Mouse (Mus musculus): ENCODE measurements around the gene Olfr1247. TPM values are rescaled to one million over a fixed set of nuclear protein-coding genes. Genes with fewer than 3 reads are reported as not detected.
"Not testable (repeated sequence)": the region's sequence is repeated elsewhere in the genome, so short reads cannot be mapped to it uniquely, and the experiment has no call there.

Gene Olfr1247
- total RNA-seq (2021), result under 1 TPM; 0.10 TPM
- long read RNA-seq, experiment 1, result 0 reads
- long read RNA-seq, experiment 2, result 0 reads

DNA sequence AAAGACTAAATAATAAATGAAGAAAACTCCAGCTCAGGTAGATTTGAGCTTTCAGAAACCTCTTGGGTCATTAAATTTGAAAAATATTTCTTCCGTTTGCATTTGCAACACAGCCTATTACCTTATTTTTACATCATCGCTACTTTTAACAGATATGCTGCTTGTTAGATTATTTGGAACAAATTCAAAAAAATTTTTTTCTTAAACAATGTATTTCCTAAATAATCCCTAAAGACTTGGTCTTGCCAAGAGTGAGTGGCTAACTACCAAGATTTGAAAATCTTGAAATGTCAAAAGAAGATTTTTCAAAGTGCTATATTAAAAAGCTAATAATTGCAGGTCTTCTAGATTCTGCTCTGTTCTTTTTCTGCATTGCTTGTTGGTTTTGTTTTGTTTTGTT is at the start of gene Olfr1247:
Gene Olfr1247, minus strand, starts transcription at position 101 of the 400 bp plus-strand sequence.
- DNase-seq (ENCODE audit: low spot score in 2 of 2), result no peak
- Histone ChIP-seq H3K27ac (no peak within 1 kb of the TSS), H3K4me3 (no peak within 1 kb of the TSS)
- TF ChIP-seq CTCF (conservative IDR thresholded peaks at IDR 0.05), result no peak

DNA sequence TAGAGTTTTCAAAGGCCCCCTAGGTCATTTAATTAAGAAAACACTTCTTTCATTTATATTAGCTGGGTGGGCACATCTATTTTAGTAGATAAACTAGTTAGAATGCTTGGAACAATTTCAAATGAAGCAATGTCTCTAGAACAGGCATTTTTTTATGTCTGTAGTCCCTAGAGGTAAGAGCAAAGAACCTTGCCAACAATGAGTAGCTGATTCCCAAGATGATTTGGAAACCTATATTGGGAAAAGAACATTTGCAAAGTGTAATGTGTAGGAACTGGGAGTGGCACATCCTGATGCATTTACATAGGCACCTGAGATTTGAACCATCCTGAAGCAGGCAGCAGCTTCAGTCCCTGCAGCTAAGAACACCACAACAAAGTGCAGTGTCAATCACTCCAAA is 47.4 kb upstream of the Olfr1247 start, which contains the start of gene Olfr1250:
Gene Olfr1250, minus strand, starts transcription at position 101 of the 400 bp plus-strand sequence.
- Histone ChIP-seq H3K27ac (no peak within 1 kb of the TSS), H3K4me3 (no peak within 1 kb of the TSS)
- no peak for DNase-seq (ENCODE audit: low spot score in 2 of 2)
- TF ChIP-seq CTCF (conservative IDR thresholded peaks at IDR 0.05), result no peak

DNA sequence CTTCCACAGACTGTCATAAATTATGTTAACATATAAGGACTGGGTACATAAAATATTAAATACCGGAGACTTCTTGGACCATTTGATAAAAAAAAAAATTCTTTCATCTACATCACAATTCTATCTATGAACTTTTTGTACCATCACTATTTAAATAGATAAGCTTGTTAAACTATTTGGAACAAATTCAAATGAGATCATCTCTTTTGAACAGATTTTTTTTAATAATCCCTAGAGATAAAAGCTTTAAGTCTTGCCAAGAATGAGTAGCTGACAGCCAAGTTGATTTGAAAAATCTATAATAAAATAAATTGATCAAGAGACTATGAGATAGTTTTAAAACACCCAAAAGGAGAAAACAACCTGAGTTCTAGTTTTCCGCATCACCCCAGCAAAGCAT is 21.0 kb upstream of the Olfr1247 start, which contains the start of gene Olfr1249:
Gene Olfr1249, minus strand, starts transcription at position 101 of the 400 bp plus-strand sequence.
- Histone ChIP-seq H3K27ac (no peak within 1 kb of the TSS), H3K4me3 (no peak within 1 kb of the TSS)
- TF ChIP-seq CTCF (conservative IDR thresholded peaks at IDR 0.05), result no peak
- no peak for DNase-seq (ENCODE audit: low spot score in 2 of 2)

DNA sequence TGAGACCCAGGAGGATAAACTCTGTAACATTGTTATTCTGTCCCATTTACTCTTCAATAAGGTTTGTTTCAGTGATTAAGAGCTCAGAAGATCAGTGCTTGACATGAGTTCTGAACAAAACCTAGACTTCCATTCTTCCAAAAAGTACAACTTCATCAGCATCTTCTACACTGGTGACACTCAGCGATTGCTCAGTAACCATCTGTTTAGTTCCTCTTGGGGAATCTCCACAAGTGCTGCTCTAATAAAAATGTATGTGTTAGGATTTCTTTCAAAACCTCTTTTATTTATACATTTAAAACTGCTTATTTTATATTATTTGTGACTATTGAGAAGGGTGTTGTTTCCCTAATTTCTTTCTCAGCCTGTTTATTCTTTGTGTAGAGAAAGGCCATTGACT is 4.2 kb upstream of the Olfr1247 start, which contains the start of gene Olfr1248:
Gene Olfr1248, minus strand, starts transcription at position 101 of the 400 bp plus-strand sequence.
- DNase-seq (ENCODE audit: low spot score in 2 of 2); H3K27ac ChIP-seq; H3K4me3 ChIP-seq: not testable (repeated sequence)

DNA sequence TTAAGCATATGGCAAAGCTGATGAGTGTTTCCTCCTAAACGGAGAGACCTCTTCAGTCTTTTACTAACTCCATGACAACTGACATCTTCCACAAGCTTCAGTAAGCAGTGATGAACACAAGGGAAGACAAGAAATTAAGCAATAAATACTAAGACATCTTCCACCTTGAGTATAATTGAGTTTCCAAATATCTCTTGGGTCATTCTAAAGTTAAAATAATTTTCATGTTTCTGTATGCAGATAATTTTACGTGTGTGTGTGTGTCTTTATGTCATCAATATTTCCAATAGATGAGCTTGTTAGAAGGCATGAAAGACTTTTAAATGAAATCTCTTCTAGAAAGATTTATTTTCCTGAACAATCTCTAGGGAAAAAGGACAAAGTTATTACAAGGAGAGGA is 20.9 kb downstream of the Olfr1247 start, which contains the start of gene Olfr1246:
Gene Olfr1246, minus strand, starts transcription at position 101 of the 400 bp plus-strand sequence.
- TF ChIP-seq CTCF (conservative IDR thresholded peaks at IDR 0.05), result no peak

DNA sequence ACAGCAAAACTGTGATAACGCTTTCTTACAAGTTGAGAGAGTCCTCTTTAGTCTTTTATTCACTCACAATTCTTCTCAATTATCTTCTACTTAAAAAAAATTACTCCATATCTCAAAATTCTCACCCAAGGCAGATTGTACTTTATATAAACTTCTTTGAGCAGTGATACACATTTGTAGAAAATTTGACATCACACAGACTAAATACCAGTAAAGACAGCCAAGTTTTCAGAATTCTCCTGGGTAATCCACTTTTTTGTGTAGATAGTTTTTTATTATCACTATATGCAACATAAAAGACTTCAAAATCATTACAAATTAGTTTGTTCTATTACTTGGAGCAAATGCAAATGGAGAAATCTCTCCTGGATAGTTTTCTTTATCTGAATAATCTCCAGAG is 35.6 kb downstream of the Olfr1247 start, which contains the start of gene Olfr1245:
Gene Olfr1245, minus strand, starts transcription at position 101 of the 400 bp plus-strand sequence.
- no peak for TF ChIP-seq CTCF (conservative IDR thresholded peaks at IDR 0.05)
- H3K4me3 ChIP-seq, result no peak within 1 kb of the TSS

More for the DNA sequence above, 20.9 kb downstream of the Olfr1247 start, which contains the start of gene Olfr1246:
- DNase-seq (ENCODE audit: low spot score in 2 of 2), result no peak
- Histone ChIP-seq H3K27ac (no peak within 1 kb of the TSS), H3K4me3 (no peak within 1 kb of the TSS)

DNA sequence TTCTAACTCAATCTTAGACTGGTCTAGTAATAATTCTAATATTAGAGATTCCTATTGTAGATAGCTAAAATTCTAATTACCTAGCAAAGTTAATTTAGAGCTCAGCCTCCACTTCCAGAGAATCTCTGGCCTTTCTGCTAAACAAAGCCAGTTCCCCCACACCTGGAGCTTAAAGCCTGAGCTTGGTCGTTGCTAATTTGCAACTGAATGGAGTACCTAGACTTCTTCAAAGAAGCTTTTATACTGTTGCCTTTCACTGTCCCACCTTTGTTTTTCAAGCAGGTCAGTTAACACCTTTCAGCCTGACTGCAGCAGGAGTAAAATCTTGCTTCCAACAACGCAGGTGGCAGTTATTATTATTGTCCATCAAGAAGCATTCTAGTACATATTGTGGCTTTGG is 51.2 kb downstream of the Olfr1247 start:
- not testable (repeated sequence) for H3K27ac ChIP-seq; DNase-seq (ENCODE audit: low spot score in 2 of 2); H3K4me3 ChIP-seq

More for the DNA sequence above, 35.6 kb downstream of the Olfr1247 start, which contains the start of gene Olfr1245:
- H3K27ac ChIP-seq, result no peak within 1 kb of the TSS
- DNase-seq (ENCODE audit: low spot score in 2 of 2), result no peak

Other genes with a start within 250 kb of the Olfr1247 start
- not detected for gene Olfr1234, start 249.3 kb downstream of the Olfr1247 start, total RNA-seq (2021)
- not detected for gene Olfr1238, start 204.5 kb downstream of the Olfr1247 start, total RNA-seq (2021)
- gene Olfr1239, start 193.7 kb downstream of the Olfr1247 start, total RNA-seq (2021), result not detected
- gene Olfr1240, start 171.1 kb downstream of the Olfr1247 start, total RNA-seq (2021), result not detected
- gene Olfr1241, start 127.0 kb downstream of the Olfr1247 start, total RNA-seq (2021), result not detected
- not detected for gene Olfr1242, start 115.8 kb downstream of the Olfr1247 start, total RNA-seq (2021)
- gene Olfr1243, start 82.6 kb downstream of the Olfr1247 start, total RNA-seq (2021), result not detected
- not detected for gene Olfr1245, start 35.7 kb downstream of the Olfr1247 start, total RNA-seq (2021)
- not detected for gene Olfr1246, start 21.0 kb downstream of the Olfr1247 start, total RNA-seq (2021)
- gene Olfr1248, start 4.1 kb upstream of the Olfr1247 start, total RNA-seq (2021), result not detected
- gene Olfr1249, start 20.9 kb upstream of the Olfr1247 start, total RNA-seq (2021), result not detected
- not detected for gene Olfr1250, start 47.3 kb upstream of the Olfr1247 start, total RNA-seq (2021)
- gene Olfr1251, start 57.8 kb upstream of the Olfr1247 start, total RNA-seq (2021), result not detected
- not detected for gene Olfr1252, start 110.9 kb upstream of the Olfr1247 start, total RNA-seq (2021)
- not detected for gene Olfr1253, start 143.0 kb upstream of the Olfr1247 start, total RNA-seq (2021)
- gene Olfr1254, start 179.5 kb upstream of the Olfr1247 start, total RNA-seq (2021), result not detected
- not detected for gene Olfr1255, start 197.9 kb upstream of the Olfr1247 start, total RNA-seq (2021)
- gene Olfr1256, start 227.4 kb upstream of the Olfr1247 start, total RNA-seq (2021), result not detected
- gene Olfr48, start 234.1 kb upstream of the Olfr1247 start, total RNA-seq (2021), result not detected

Data from layer of hippocampus, adult 2 months (tissue).